Mouse (Mus musculus) limb, embryonic 12.5 days (tissue): Measurements from ENCODE around the gene Zan. TPM values are rescaled to one million over a fixed set of nuclear protein-coding genes. Genes with fewer than 3 reads are reported as not detected.

Experiments used
- ATAC-seq: fragments of 200-750 bp; cut with Nextera tagmentation; 2 replicates; pipeline ENCODE4 v1.8.0; 2017; ENCODE audit warnings: low read depth, moderate TSS enrichment; ENCODE audit not compliant: insufficient number of reproducible peaks, insufficient read depth, low FRiP score, low TSS enrichment
- H3K27ac ChIP-seq: fragments of 300-500 bp; sonication (generic); 2 replicates; pipeline ENCODE4 v1.5.1; 2016; ENCODE audit warnings: mild to moderate bottlenecking, moderate library complexity
- H3K27me3 ChIP-seq: fragments of 300-500 bp; sonication (generic); 2 replicates; pipeline ENCODE4 v1.6.1; 2016; ENCODE audit warnings: mild to moderate bottlenecking, moderate library complexity
- H3K36me3 ChIP-seq: fragments of 300-500 bp; sonication (generic); 2 replicates; pipeline ENCODE4 v1.6.1; 2016; ENCODE audit warnings: mild to moderate bottlenecking, moderate library complexity
- H3K4me1 ChIP-seq: fragments of 300-500 bp; sonication (generic); replicated peaks from 2 replicates; pipeline ENCODE4 v1.6.1; 2016
- H3K4me2 ChIP-seq: fragments of 300-500 bp; sonication (generic); 2 replicates; pipeline ENCODE4 v1.6.1; 2016; ENCODE audit warnings: mild to moderate bottlenecking, moderate library complexity
- H3K4me3 ChIP-seq: fragments of 300-500 bp; sonication (generic); replicated peaks from 2 replicates; pipeline ENCODE4 v1.5.1; 2016; ENCODE audit warnings: mild to moderate bottlenecking
- H3K9ac ChIP-seq: fragments of 300-500 bp; sonication (generic); replicated peaks from 2 replicates; pipeline ENCODE4 v1.6.1; 2016; ENCODE audit warnings: mild to moderate bottlenecking, moderate library complexity
- H3K9me3 ChIP-seq: fragments of 300-500 bp; sonication (generic); 2 replicates; pipeline ENCODE4 v1.6.1; 2016; ENCODE audit warnings: mild to moderate bottlenecking, moderate library complexity
- WGBS: fragments of 180-500 bp; shearing (Covaris S2); methylation state at CpG from one replicate; pipeline ENCODE4 v1.1.7; 2016; 5-methylcytosine and 5-hydroxymethylcytosine counted together
- polyA plus RNA-seq: library from polyadenylated mRNA; unstranded; fragments of >200 nt; fragmentation: Nextera tagmentation; extraction: Ambion mirVana; gene quantifications from 2 replicates; pipeline ENCODE4 v1.2.1, GENCODE M21; 2016

The Zan gene
- polyA plus RNA-seq, 1 experiment from 2014 or later: 0.08 TPM

- Histone ChIP-seq H3K4me2 (no peak overlapping the region), H3K9ac (no peak overlapping the region), H3K4me1 (peaks cover 14% of the 10 kb centered on the region), H3K27me3 (no peaks in the 10 kb centered on the region), H3K4me3 (no peak overlapping the region), H3K36me3 (peaks cover 45% of the 10 kb centered on the region), H3K27ac (no peak overlapping the region), H3K9me3 (no peaks in the 10 kb centered on the region)
- ATAC-seq: no peak
- 55% methylated on average over 9 of the region's 9 CpGs for WGBS
Observed at GRCm38 (mm10) chr5:137376722-137377121, 100.1 kb downstream of the Zan start.

- Histone ChIP-seq H3K4me2 (no peak overlapping the region), H3K4me1 (peaks cover 14% of the 10 kb centered on the region), H3K9ac (no peak overlapping the region), H3K36me3 (peaks cover 51% of the 10 kb centered on the region), H3K9me3 (no peaks in the 10 kb centered on the region), H3K4me3 (no peak overlapping the region), H3K27me3 (no peaks in the 10 kb centered on the region), H3K27ac (0 out of 2 replicates have a peak overlapping the region, but pooled peaks have one; percentile 35)
- ATAC-seq: no peak
- 37% methylated on average over 7 of the region's 7 CpGs for WGBS
Observed at GRCm38 (mm10) chr5:137376198-137376597, 100.7 kb downstream of the Zan start.

GRCm38 (mm10) chr5:137375627-137376026, 101.2 kb downstream of the Zan start:
- Histone ChIP-seq H3K36me3 (peaks cover 56% of the 10 kb centered on the region), H3K4me2 (no peak overlapping the region), H3K27ac (0 out of 2 replicates have a peak overlapping the region, but pooled peaks have one; percentile 35), H3K9ac (no peak overlapping the region), H3K9me3 (no peaks in the 10 kb centered on the region), H3K27me3 (no peaks in the 10 kb centered on the region), H3K4me1 (peaks cover 14% of the 10 kb centered on the region), H3K4me3 (no peak overlapping the region)
- no peak for ATAC-seq
- 52% methylated on average over 2 of the region's 2 CpGs for WGBS

- Histone ChIP-seq H3K36me3 (peaks cover 66% of the 10 kb centered on the region), H3K4me2 (no peak overlapping the region), H3K4me1 (peaks cover 14% of the 10 kb centered on the region), H3K27me3 (no peaks in the 10 kb centered on the region), H3K4me3 (no peak overlapping the region), H3K9me3 (no peaks in the 10 kb centered on the region), H3K27ac (peak overlapping the region; percentile 35; the same call in 1 of the 2 replicates), H3K9ac (no peak overlapping the region)
- WGBS: 92% methylated on average over 4 of the region's 4 CpGs
- no peak for ATAC-seq
Observed at GRCm38 (mm10) chr5:137374521-137375080, 102.3 kb downstream of the Zan start.

- WGBS: 88% methylated on average over 12 of the region's 12 CpGs
- no peaks in the 10 kb centered on the region for H3K9me3 ChIP-seq
- no peak overlapping the region for H3K27ac ChIP-seq
Observed at GRCm38 (mm10) chr5:137373371-137373950, 103.4 kb downstream of the Zan start.

GRCm38 (mm10) chr5:137369665-137370064, 107.2 kb downstream of the Zan start:
- 92% methylated on average over 11 of the region's 11 CpGs for WGBS
- Histone ChIP-seq H3K36me3 (peaks cover 100% of the 10 kb centered on the region), H3K9ac (no peak overlapping the region), H3K4me2 (no peak overlapping the region), H3K4me1 (no peaks in the 10 kb centered on the region), H3K9me3 (no peaks in the 10 kb centered on the region), H3K4me3 (no peak overlapping the region), H3K27me3 (no peaks in the 10 kb centered on the region), H3K27ac (no peak overlapping the region)
- ATAC-seq: no peak

More at GRCm38 (mm10) chr5:137373371-137373950, 103.4 kb downstream of the Zan start:
- Histone ChIP-seq H3K4me2 (no peak overlapping the region), H3K36me3 (peaks cover 78% of the 10 kb centered on the region), H3K4me1 (peaks cover 8% of the 10 kb centered on the region), H3K27me3 (no peaks in the 10 kb centered on the region), H3K4me3 (no peak overlapping the region), H3K9ac (no peak overlapping the region)
- ATAC-seq: no peak

- ATAC-seq: no peak
- WGBS: 42% methylated on average over 7 of the region's 7 CpGs
- no peak overlapping the region for H3K4me3 ChIP-seq
- peaks cover 97% of the 10 kb centered on the region for H3K36me3 ChIP-seq
- peaks cover 21% of the 10 kb centered on the region for H3K4me1 ChIP-seq
- H3K9me3 ChIP-seq: no peaks in the 10 kb centered on the region
- no peak overlapping the region for H3K27ac ChIP-seq
- no peak overlapping the region for H3K9ac ChIP-seq
- no peak overlapping the region for H3K4me2 ChIP-seq
- H3K27me3 ChIP-seq: no peaks in the 10 kb centered on the region
Observed at GRCm38 (mm10) chr5:137358382-137358781, 118.5 kb downstream of the Zan start.

- no peak for ATAC-seq
- Histone ChIP-seq H3K27ac (no peak overlapping the region), H3K4me1 (peaks cover 39% of the 10 kb centered on the region), H3K4me3 (no peak overlapping the region), H3K36me3 (peaks cover 56% of the 10 kb centered on the region), H3K27me3 (no peaks in the 10 kb centered on the region), H3K9me3 (no peaks in the 10 kb centered on the region), H3K4me2 (peak overlapping the region; percentile 92; the same call in 1 of the 2 replicates), H3K9ac (0 out of 2 replicates have a peak overlapping the region, but pooled peaks have one; percentile 27)
- 86% methylated on average over 17 of the region's 17 CpGs for WGBS
Observed at GRCm38 (mm10) chr5:137354091-137354490, 122.8 kb downstream of the Zan start.

- H3K4me1 ChIP-seq: peaks cover 55% of the 10 kb centered on the region
- ATAC-seq: no peak
- peak overlapping the region; percentile 99 for H3K27ac ChIP-seq
- H3K27me3 ChIP-seq: no peaks in the 10 kb centered on the region; the same call in 1 of the 2 replicates
- peak overlapping the region; percentile 97 for H3K9ac ChIP-seq
- peak overlapping the region; percentile 92 for H3K4me2 ChIP-seq
- no peaks in the 10 kb centered on the region for H3K9me3 ChIP-seq
- H3K36me3 ChIP-seq: peaks cover 38% of the 10 kb centered on the region
- 2% methylated on average over 16 of the region's 16 CpGs for WGBS
- H3K4me3 ChIP-seq: peak overlapping the region; percentile 89
Observed at GRCm38 (mm10) chr5:137352011-137352975, 124.6 kb downstream of the Zan start.

- H3K9me3 ChIP-seq: no peaks in the 10 kb centered on the region
- no peak for ATAC-seq
- peak overlapping the region; percentile 89 for H3K4me3 ChIP-seq
- H3K4me1 ChIP-seq: peaks cover 62% of the 10 kb centered on the region
- peaks cover 31% of the 10 kb centered on the region for H3K36me3 ChIP-seq
- H3K27ac ChIP-seq: peak overlapping the region; percentile 99
- peak overlapping the region; percentile 97 for H3K9ac ChIP-seq
- H3K4me2 ChIP-seq: peak overlapping the region; percentile 92
- 1% methylated on average over 4 of the region's 4 CpGs for WGBS
- H3K27me3 ChIP-seq: no peaks in the 10 kb centered on the region; the same call in 1 of the 2 replicates
Observed at GRCm38 (mm10) chr5:137351394-137351793, 125.5 kb downstream of the Zan start.

- Histone ChIP-seq H3K9ac (peak overlapping the region; percentile 97), H3K4me1 (peaks cover 64% of the 10 kb centered on the region), H3K27me3 (no peaks in the 10 kb centered on the region; the same call in 1 of the 2 replicates), H3K36me3 (peaks cover 27% of the 10 kb centered on the region), H3K4me2 (peak overlapping the region; percentile 92), H3K9me3 (no peaks in the 10 kb centered on the region), H3K4me3 (peak overlapping the region; percentile 89), H3K27ac (peak overlapping the region; percentile 99)
- 1% methylated on average over 8 of the region's 8 CpGs for WGBS
- ATAC-seq: no peak
Observed at GRCm38 (mm10) chr5:137351058-137351380, 125.8 kb downstream of the Zan start.
